ENCODE assay signal across 9 mouse cellular contexts in the genomic region with DNA sequence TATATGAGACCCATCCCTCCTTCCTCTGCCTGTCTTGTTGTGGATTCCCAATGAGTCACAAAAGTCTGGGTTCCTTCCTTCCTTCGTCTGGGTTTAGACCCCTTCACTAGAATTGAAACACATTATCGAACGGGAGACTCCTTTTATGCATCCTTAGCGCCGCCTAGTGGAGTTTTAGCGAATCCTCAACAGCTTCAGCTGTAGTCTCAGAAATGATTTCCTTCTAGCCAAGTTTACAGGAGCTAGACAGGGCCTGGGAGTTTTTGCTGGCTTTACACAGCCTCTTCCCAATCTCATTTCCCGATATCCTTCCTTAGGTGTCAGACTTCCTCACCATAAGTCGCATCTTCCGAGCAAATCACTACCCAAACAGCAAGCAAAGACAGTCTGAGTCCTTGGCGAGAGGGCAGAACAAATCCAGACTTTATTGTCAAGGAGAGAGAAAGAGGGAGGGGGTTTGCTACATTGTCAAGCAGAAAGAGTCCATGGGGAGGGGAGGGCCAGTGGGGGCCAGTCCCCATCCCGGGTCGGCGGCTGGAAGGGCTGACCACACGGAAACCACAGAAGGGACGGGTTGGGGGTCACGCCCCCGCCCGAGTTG. TPM values are rescaled to one million over a fixed set of nuclear protein-coding genes. Genes with fewer than 3 reads are reported as not detected.
DNase-seq lines count a peak whose midpoint lies in the region; ATAC-seq and TF ChIP-seq lines count a peak whose summit lies in the region.
"Had no signal": no experiment of that assay in that cellular context is flagged by ENCODE, and none has a peak within 500 bp of the region (broad histone marks: within the 10 kb centered on the region; RNA-seq: fewer than 3 reads in every experiment).

No protein-coding gene starts in this region.

- H3K27ac ChIP-seq in gastrocnemius, adult 2 months = peak overlapping the region; percentile 40
- no peak overlapping the region for H3K27ac ChIP-seq in embryonic facial prominence, embryonic 13.5 days
- H3K27ac ChIP-seq in hindbrain, embryonic 10.5 days = peak overlapping the region; percentile 82
- H3K27ac ChIP-seq in limb, embryonic 10.5 days = peak overlapping the region; percentile 69
- H3K27ac ChIP-seq in midbrain, embryonic 13.5 days = 0 out of 2 replicates have a peak overlapping the region, but pooled peaks have one; percentile 4

- intact Hi-C loops in gastrocnemius, adult 2 months (cut with DNase I) = loop anchor here (10.0 kb wide), 1 partner anchor 559 kb away; no protein-coding TSS in a partner anchor

- H3K4me1 ChIP-seq in embryonic facial prominence, embryonic 13.5 days = peaks cover 40% of the 10 kb centered on the region
- peaks cover 50% of the 10 kb centered on the region for H3K4me1 ChIP-seq in hindbrain, embryonic 10.5 days (replicated peaks)
- H3K4me1 ChIP-seq in limb, embryonic 10.5 days = peaks cover 43% of the 10 kb centered on the region
- H3K4me1 ChIP-seq in midbrain, embryonic 13.5 days (replicated peaks) = peaks cover 37% of the 10 kb centered on the region

- H3K9ac ChIP-seq in embryonic facial prominence, embryonic 13.5 days = peak overlapping the region; percentile 32; the same call in 1 of the 2 replicates
- H3K9ac ChIP-seq in midbrain, embryonic 13.5 days (replicated peaks) = peak overlapping the region; percentile 58; the same call in 1 of the 2 replicates

- H3K27me3 ChIP-seq in embryonic facial prominence, embryonic 13.5 days = peaks cover 10% of the 10 kb centered on the region
- peaks cover 23% of the 10 kb centered on the region for H3K27me3 ChIP-seq in hindbrain, embryonic 10.5 days (ENCODE audit: insufficient read depth, poor library complexity, severe bottlenecking)
- peaks cover 23% of the 10 kb centered on the region for H3K27me3 ChIP-seq in limb, embryonic 10.5 days (ENCODE audit: low read depth, poor library complexity, severe bottlenecking)
- H3K27me3 ChIP-seq in midbrain, embryonic 13.5 days = peaks cover 9% of the 10 kb centered on the region

- H3K4me3 ChIP-seq in gastrocnemius, adult 2 months = peak overlapping the region; percentile 67
- H3K4me3 ChIP-seq in embryonic facial prominence, embryonic 13.5 days = peak overlapping the region; percentile 36; the same call in 1 of the 2 replicates
- H3K4me3 ChIP-seq in hindbrain, embryonic 10.5 days = peak overlapping the region; percentile 52
- H3K4me3 ChIP-seq in limb, embryonic 10.5 days = peak overlapping the region; percentile 48
- no peak overlapping the region for H3K4me3 ChIP-seq in midbrain, embryonic 13.5 days (replicated peaks)

- peak overlapping the region; percentile 62 for H3K4me2 ChIP-seq in embryonic facial prominence, embryonic 13.5 days
- peak overlapping the region; percentile 56 for H3K4me2 ChIP-seq in midbrain, embryonic 13.5 days (replicated peaks)

- H3K36me3 ChIP-seq in embryonic facial prominence, embryonic 13.5 days = peaks cover 33% of the 10 kb centered on the region
- peaks cover 46% of the 10 kb centered on the region for H3K36me3 ChIP-seq in hindbrain, embryonic 10.5 days
- peaks cover 40% of the 10 kb centered on the region for H3K36me3 ChIP-seq in limb, embryonic 10.5 days
- H3K36me3 ChIP-seq in midbrain, embryonic 13.5 days = peaks cover 34% of the 10 kb centered on the region

- no peaks in the 10 kb centered on the region for H3K9me3 ChIP-seq in embryonic facial prominence, embryonic 13.5 days
- no peaks in the 10 kb centered on the region for H3K9me3 ChIP-seq in hindbrain, embryonic 10.5 days
- H3K9me3 ChIP-seq in limb, embryonic 10.5 days (replicated peaks) = no peaks in the 10 kb centered on the region
- no peaks in the 10 kb centered on the region for H3K9me3 ChIP-seq in midbrain, embryonic 13.5 days

- TF ChIP-seq CTCF in gastrocnemius, adult 2 months (IDR thresholded peaks at IDR 0.05) = peak; percentile 85

- ATAC-seq in embryonic facial prominence, embryonic 13.5 days (ENCODE audit: insufficient number of reproducible peaks, insufficient read depth, low FRiP score, low TSS enrichment, low read depth) = no peak
- no peak for ATAC-seq in midbrain, embryonic 13.5 days

- 24% methylated on average over 18 of the region's 18 CpGs for WGBS in embryonic facial prominence, embryonic 13.5 days
- WGBS in hindbrain, embryonic 10.5 days = 12% methylated on average over 18 of the region's 18 CpGs
- WGBS in limb, embryonic 10.5 days = 19% methylated on average over 18 of the region's 18 CpGs
- 10% methylated on average over 18 of the region's 18 CpGs for WGBS in midbrain, embryonic 13.5 days

- peak; percentile 40 for DNase-seq in gastrocnemius, adult 2 months
- DNase-seq in gastrocnemius, postnatal 4 days (ENCODE audit: low spot score in 2 of 2) = no peak
- peak; percentile 54 for DNase-seq in T-cell, adult 2 months (ENCODE audit: low spot score)
- peak; percentile 69 for DNase-seq in hindbrain, embryonic 10.5 days (ENCODE audit: low spot score)
- peak; percentile 76 for DNase-seq in limb, embryonic 10.5 days (ENCODE audit: low spot score)
- peak; percentile 46 for DNase-seq in thymus, postnatal 25 days

RNA-seq across cellular contexts. Expression of a gene that starts 3.2 kb away (rescaled TPM):
- not detected for total RNA-seq in gastrocnemius, adult 2 months (2021)
- total RNA-seq in gastrocnemius, postnatal 4 days (2021) = under 1 TPM; 0.16 to 0.20 TPM
- polyA plus RNA-seq in embryonic facial prominence, embryonic 13.5 days (2015; fragmentation: Nextera tagmentation; extraction: Ambion mirVana) = 0.54 and 0.62 TPM in 2 replicates
- polyA plus RNA-seq in hindbrain, embryonic 10.5 days (2016; fragmentation: Nextera tagmentation; extraction: Ambion mirVana) = 0.31 and 0.36 TPM in 2 replicates
- 0.28 and 0.30 TPM in 2 replicates for polyA plus RNA-seq in limb, embryonic 10.5 days (2016; fragmentation: Nextera tagmentation; extraction: Ambion mirVana)
- polyA plus RNA-seq in midbrain, embryonic 13.5 days (2015; fragmentation: Nextera tagmentation; extraction: Ambion mirVana) = 0.18 and 0.94 TPM in 2 replicates

RNA-seq across cellular contexts. Expression of a gene that starts 26.3 kb away (rescaled TPM):
- total RNA-seq in gastrocnemius, adult 2 months (2021) = 10 to 100 TPM in 1 of 2 experiments, 1 to 10 TPM in 1; 8.0 to 13.0 TPM
- total RNA-seq in gastrocnemius, postnatal 4 days (2021) = 10 to 100 TPM; 62.1 to 70.0 TPM
- polyA plus RNA-seq in embryonic facial prominence, embryonic 13.5 days (2015; fragmentation: Nextera tagmentation; extraction: Ambion mirVana) = 10.9 and 12.2 TPM in 2 replicates
- 24.9 and 26.3 TPM in 2 replicates for polyA plus RNA-seq in hindbrain, embryonic 10.5 days (2016; fragmentation: Nextera tagmentation; extraction: Ambion mirVana)
- polyA plus RNA-seq in limb, embryonic 10.5 days (2016; fragmentation: Nextera tagmentation; extraction: Ambion mirVana) = 22.1 and 22.8 TPM in 2 replicates
- 15.1 and 17.9 TPM in 2 replicates for polyA plus RNA-seq in midbrain, embryonic 13.5 days (2015; fragmentation: Nextera tagmentation; extraction: Ambion mirVana)

RNA-seq across cellular contexts. Expression of a gene that starts 41.1 kb away (rescaled TPM):
- 10 to 100 TPM; 38.5 to 41.4 TPM for total RNA-seq in gastrocnemius, adult 2 months (2021)
- total RNA-seq in gastrocnemius, postnatal 4 days (2021) = 10 to 100 TPM; 72.8 to 78.4 TPM
- 254 and 287 TPM in 2 replicates for polyA plus RNA-seq in embryonic facial prominence, embryonic 13.5 days (2015; fragmentation: Nextera tagmentation; extraction: Ambion mirVana)
- polyA plus RNA-seq in hindbrain, embryonic 10.5 days (2016; fragmentation: Nextera tagmentation; extraction: Ambion mirVana) = 288 and 299 TPM in 2 replicates
- polyA plus RNA-seq in limb, embryonic 10.5 days (2016; fragmentation: Nextera tagmentation; extraction: Ambion mirVana) = 305 and 309 TPM in 2 replicates
- polyA plus RNA-seq in midbrain, embryonic 13.5 days (2015; fragmentation: Nextera tagmentation; extraction: Ambion mirVana) = 218 and 221 TPM in 2 replicates

RNA-seq across cellular contexts. Expression of a gene that starts 53.0 kb away (rescaled TPM):
- 1 to 10 TPM; 5.0 to 10.0 TPM for total RNA-seq in gastrocnemius, adult 2 months (2021)
- total RNA-seq in gastrocnemius, postnatal 4 days (2021) = 10 to 100 TPM; 65.8 to 68.1 TPM
- polyA plus RNA-seq in embryonic facial prominence, embryonic 13.5 days (2015; fragmentation: Nextera tagmentation; extraction: Ambion mirVana) = 41.2 and 41.5 TPM in 2 replicates
- polyA plus RNA-seq in hindbrain, embryonic 10.5 days (2016; fragmentation: Nextera tagmentation; extraction: Ambion mirVana) = 23.5 and 23.8 TPM in 2 replicates
- polyA plus RNA-seq in limb, embryonic 10.5 days (2016; fragmentation: Nextera tagmentation; extraction: Ambion mirVana) = 33.5 and 36.6 TPM in 2 replicates
- polyA plus RNA-seq in midbrain, embryonic 13.5 days (2015; fragmentation: Nextera tagmentation; extraction: Ambion mirVana) = 6.8 and 7.8 TPM in 2 replicates

RNA-seq across cellular contexts. Expression of a gene that starts 55.4 kb away (rescaled TPM):
- not detected for total RNA-seq in gastrocnemius, adult 2 months (2021)
- total RNA-seq in gastrocnemius, postnatal 4 days (2021) = 1 to 10 TPM in 1 of 2 experiments, under 1 TPM in 1; 0.61 to 1.5 TPM
- 2.4 and 2.9 TPM in 2 replicates for polyA plus RNA-seq in embryonic facial prominence, embryonic 13.5 days (2015; fragmentation: Nextera tagmentation; extraction: Ambion mirVana)
- 7.3 and 8.5 TPM in 2 replicates for polyA plus RNA-seq in hindbrain, embryonic 10.5 days (2016; fragmentation: Nextera tagmentation; extraction: Ambion mirVana)
- 5.9 and 6.1 TPM in 2 replicates for polyA plus RNA-seq in limb, embryonic 10.5 days (2016; fragmentation: Nextera tagmentation; extraction: Ambion mirVana)
- 0.75 and 0.82 TPM in 2 replicates for polyA plus RNA-seq in midbrain, embryonic 13.5 days (2015; fragmentation: Nextera tagmentation; extraction: Ambion mirVana)
- total RNA-seq: left cerebral cortex, postnatal 10 days had no signal

Comparison
In these comparisons a context has a peak if more than half of its experiments do, and no peak if none do; other contexts are left out.
1. DNase-seq: peak in gastrocnemius, adult 2 months (single experiment), T-cell, adult 2 months (single experiment), hindbrain, embryonic 10.5 days (single experiment), limb, embryonic 10.5 days (single experiment) and thymus, postnatal 25 days (single experiment); none in gastrocnemius, postnatal 4 days (0 of 2).